Mouse (Mus musculus) thymus, adult 18-20 months (tissue): ENCODE data around the gene Kdelr1.

Experiments
- DNase-seq, 2 experiments: peaks; one replicate each; pipeline ENCODE4 v3.0.0; 2022; ENCODE audit warnings: mixed read lengths in 2 of 2

Gene Kdelr1

GRCm38 (mm10) chr7:45917004-45917704 is 44.6 kb downstream of the Kdelr1 start:
- DNase-seq, result peak in 1 of 2 experiments; percentile 31

DNA sequence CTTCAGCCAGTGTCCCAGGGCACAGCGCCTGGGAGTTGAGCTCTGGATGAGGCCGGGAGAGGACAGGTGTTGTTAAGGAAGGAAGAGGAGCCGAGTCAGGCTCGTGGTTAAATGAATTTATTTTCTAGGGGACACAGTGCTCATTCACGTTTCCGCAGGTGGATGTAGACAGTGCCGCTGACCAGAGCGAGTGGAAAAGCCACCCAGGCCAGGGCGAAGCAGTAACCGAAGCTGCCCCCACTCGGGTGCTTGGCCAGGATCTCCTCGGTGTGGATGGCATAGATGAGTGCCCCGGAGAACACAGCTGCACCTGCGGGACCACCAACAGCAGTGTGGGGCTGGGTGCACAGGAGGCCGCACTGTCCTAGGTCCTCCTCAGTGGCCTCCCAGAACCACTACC is 45.4 kb downstream of the Kdelr1 start:
- peak in 1 of 2 experiments; percentile 35 for DNase-seq

GRCm38 (mm10) chr7:45919083-45919671 is 46.6 kb downstream of the Kdelr1 start:
- DNase-seq, result peak in 1 of 2 experiments; percentile 31

- DNase-seq, result peak in 1 of 2 experiments; percentile 12
Observed at GRCm38 (mm10) chr7:45919761-45920160, 47.2 kb downstream of the Kdelr1 start.

GRCm38 (mm10) chr7:45920583-45921241 is 48.1 kb downstream of the Kdelr1 start:
- DNase-seq, result peak in 1 of 2 experiments; percentile 26

- DNase-seq, result peak; percentile 58 to 70
Observed at GRCm38 (mm10) chr7:45921242-45921621, 48.7 kb downstream of the Kdelr1 start, which contains the start of gene Emp3. Gene Emp3, minus strand, starts transcription at chr7:45921404.

GRCm38 (mm10) chr7:45921950-45922600 is 49.5 kb downstream of the Kdelr1 start:
- no peak for DNase-seq

- peak; percentile 92 to 96 for DNase-seq
Observed at GRCm38 (mm10) chr7:45922928-45923761, 50.6 kb downstream of the Kdelr1 start.

DNA sequence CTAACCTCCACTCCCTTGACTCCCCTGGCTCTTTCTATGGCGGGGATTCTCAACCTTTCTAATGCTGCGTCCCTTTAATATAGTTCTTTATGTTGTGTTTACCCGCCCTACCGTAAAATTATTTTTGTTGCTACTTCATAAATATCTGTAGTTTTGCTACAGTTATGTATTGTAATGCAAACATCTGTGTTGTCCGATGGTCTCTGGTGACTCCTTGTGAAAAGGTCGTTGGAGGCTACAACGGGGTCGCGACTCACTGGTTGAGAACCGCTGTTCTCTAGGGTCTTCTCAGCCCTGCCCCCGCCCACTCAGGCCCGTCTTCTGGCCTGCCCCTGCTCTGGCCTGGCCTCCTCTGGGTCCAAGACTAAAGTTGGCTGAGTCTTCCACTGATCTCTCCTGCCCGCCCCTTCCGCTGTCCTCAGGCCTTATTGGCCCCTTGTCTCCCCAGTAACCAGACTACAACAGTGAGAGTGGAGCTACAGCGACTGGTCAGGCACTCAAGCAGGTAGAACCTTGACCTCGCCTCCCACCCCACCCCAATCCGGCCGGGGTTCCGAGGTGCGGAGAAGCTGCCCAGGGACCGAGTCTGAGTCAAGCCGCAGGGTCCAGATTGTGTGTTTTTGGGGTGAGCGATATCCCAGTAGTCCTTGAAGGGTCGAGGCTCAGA is 51.3 kb downstream of the Kdelr1 start, which contains the start of gene Ccdc114:
Gene Ccdc114 (plus strand): TSS at position 311 of the 667 bp plus-strand sequence.
- DNase-seq, result peak; percentile 53 to 59

- peak in 1 of 2 experiments; percentile 56 for DNase-seq
Observed at GRCm38 (mm10) chr7:45924429-45924816, 51.9 kb downstream of the Kdelr1 start.

- DNase-seq, result no peak
Observed at GRCm38 (mm10) chr7:45928626-45929295, 56.2 kb downstream of the Kdelr1 start.

DNA sequence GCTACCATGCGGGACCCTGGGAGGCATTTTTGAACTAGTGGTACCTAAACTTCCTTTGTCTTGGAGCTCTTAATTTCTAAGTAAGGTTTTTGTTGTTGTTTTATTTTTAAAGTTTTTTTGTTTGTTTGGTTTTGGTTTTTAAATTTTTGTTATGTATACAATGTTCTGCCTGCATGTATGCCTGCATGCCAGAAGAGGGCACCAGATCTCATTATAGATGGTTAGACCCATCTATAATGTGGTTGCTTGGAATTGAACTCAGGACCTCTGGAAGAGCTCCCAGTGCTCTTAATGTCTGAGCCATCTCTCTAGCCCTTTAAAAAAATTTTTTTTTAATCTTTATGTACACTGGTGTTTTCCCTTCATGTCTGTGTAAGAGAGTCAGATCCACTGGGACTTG is 57.1 kb downstream of the Kdelr1 start:
- DNase-seq, result no peak
